Mouse (Mus musculus) gastrocnemius, postnatal 14 days (tissue): ENCODE results near the gene Ino80b. TPM values are rescaled to one million over a fixed set of nuclear protein-coding genes. Genes with fewer than 3 reads are reported as not detected.

Experiments used
- DNase-seq: peaks from one replicate; pipeline ENCODE4 v3.0.0; 2021; ENCODE audit warnings: mixed read lengths
- intact Hi-C: fragments of 180-260 bp; cut with DNase I; formaldehyde crosslinking; loops from one replicate; pipeline ENCODE4 v1.15.1; 2025; ENCODE audit warnings: low total_unique reads
- total RNA-seq, 2 experiments: library from RNA; stranded (reverse); gene quantifications; 2 replicates each; pipeline ENCODE4 v1.2.3; 2021

The Ino80b gene
- total RNA-seq, 2 experiments from 2014 or later = 14.5 to 15.2 TPM

GRCm38 (mm10) chr6:83145209-83145608 is 20.0 kb upstream of the Ino80b start:
- no peak for DNase-seq

GRCm38 (mm10) chr6:83142886-83143285 is 17.7 kb upstream of the Ino80b start:
- intact Hi-C loops = no loop called here

More at GRCm38 (mm10) chr6:83145209-83145608, 20.0 kb upstream of the Ino80b start:
- intact Hi-C loops = no loop called here

GRCm38 (mm10) chr6:83142211-83142731 is 17.0 kb upstream of the Ino80b start:
- DNase-seq = no peak
- intact Hi-C loops = no loop called here

More at GRCm38 (mm10) chr6:83142886-83143285, 17.7 kb upstream of the Ino80b start:
- no peak for DNase-seq

- intact Hi-C loops = no loop called here
- peak; percentile 31 for DNase-seq
Observed at GRCm38 (mm10) chr6:83141636-83142035, 16.4 kb upstream of the Ino80b start.

GRCm38 (mm10) chr6:83140044-83140443 is 14.8 kb upstream of the Ino80b start:
- intact Hi-C loops = no loop called here
- DNase-seq = no peak

GRCm38 (mm10) chr6:83138056-83138455 is 12.8 kb upstream of the Ino80b start:
- no peak for DNase-seq
- intact Hi-C loops = no loop called here

GRCm38 (mm10) chr6:83137576-83137950 is 12.3 kb upstream of the Ino80b start:
- intact Hi-C loops = no loop called here
- DNase-seq = peak; percentile 96

GRCm38 (mm10) chr6:83136881-83137575 is 11.8 kb upstream of the Ino80b start:
- intact Hi-C loops = no loop called here

GRCm38 (mm10) chr6:83136291-83136880 is 11.2 kb upstream of the Ino80b start:
- no peak for DNase-seq
- intact Hi-C loops = no loop called here

More at GRCm38 (mm10) chr6:83136881-83137575, 11.8 kb upstream of the Ino80b start:
- DNase-seq = peak; percentile 89

- DNase-seq = peak; percentile 71
- intact Hi-C loops = no loop called here
Observed at GRCm38 (mm10) chr6:83135571-83136161, 10.4 kb upstream of the Ino80b start.

GRCm38 (mm10) chr6:83134951-83135513 is 9.8 kb upstream of the Ino80b start, which contains the start of gene Rtkn:
Rtkn (plus strand) TSS chr6:83135463.
- intact Hi-C loops = no loop called here
- no peak for DNase-seq

- no peak for DNase-seq
- intact Hi-C loops = no loop called here
Observed at GRCm38 (mm10) chr6:83134226-83134625, 9.0 kb upstream of the Ino80b start.

GRCm38 (mm10) chr6:83132176-83132919 is 7.1 kb upstream of the Ino80b start:
- intact Hi-C loops = no loop called here
- no peak for DNase-seq

- intact Hi-C loops = no loop called here
- DNase-seq = no peak
Observed at GRCm38 (mm10) chr6:83131469-83132034, 6.3 kb upstream of the Ino80b start.

GRCm38 (mm10) chr6:83127419-83127818 is 2.2 kb upstream of the Ino80b start:
- intact Hi-C loops = no loop called here
- no peak for DNase-seq

- DNase-seq = peak; percentile 91
- intact Hi-C loops = no loop called here
Observed at GRCm38 (mm10) chr6:83124851-83125312, 349 bp downstream of the Ino80b start.

GRCm38 (mm10) chr6:83122961-83123360 is 2.3 kb downstream of the Ino80b start:
- DNase-seq = no peak
- intact Hi-C loops = no loop called here

- peak; percentile 37 for DNase-seq
- intact Hi-C loops = no loop called here
Observed at GRCm38 (mm10) chr6:83121863-83122710, 3.1 kb downstream of the Ino80b start.
